Mouse (Mus musculus): ENCODE results near the gene Selenok. TPM values are rescaled to one million over a fixed set of nuclear protein-coding genes. Genes with fewer than 3 reads are reported as not detected.

Gene Selenok
- polyA plus RNA-seq, 1 experiment = 14.3 TPM

DNA sequence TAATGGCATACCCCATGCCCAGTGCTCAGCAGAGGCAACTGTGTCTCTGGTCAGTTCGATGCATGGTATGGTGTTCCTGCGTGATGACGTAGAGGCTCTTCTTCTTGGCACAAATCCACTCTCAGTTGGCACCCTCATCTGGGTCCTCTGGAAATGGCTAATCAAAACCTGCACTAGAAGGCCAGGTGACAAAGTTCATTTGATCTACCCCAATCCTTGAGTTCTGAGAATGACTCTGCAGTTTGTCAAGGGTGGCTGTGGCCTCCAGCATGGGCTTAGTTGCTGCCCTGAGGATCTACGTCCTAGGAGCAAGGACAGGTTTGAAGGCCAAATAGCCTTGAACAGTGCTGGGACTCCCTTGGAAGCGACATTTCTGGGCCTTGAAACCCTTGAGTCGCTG is 50.7 kb downstream of the Selenok start:
- peak overlapping the region; percentile 81 for H3K27ac ChIP-seq (ENCODE audit: insufficient read depth, low read depth, low read length)
- TF ChIP-seq POLR2A (IDR thresholded peaks at IDR 0.05; ENCODE audit: low read depth, low read length) (no peak), CTCF (IDR thresholded peaks at IDR 0.05; ENCODE audit: extremely low read depth, insufficient read length, insufficient replicate concordance, low read depth, low read length) (no peak)
- WGBS = 74% methylated on average over 6 of the region's 6 CpGs
- peaks cover 19% of the 10 kb centered on the region for H3K36me3 ChIP-seq (ENCODE audit: control insufficient read depth, insufficient read depth, low read length)
- peaks cover 34% of the 10 kb centered on the region for H3K4me1 ChIP-seq (ENCODE audit: control insufficient read depth, insufficient read depth, insufficient read length, low read length)
- H3K4me3 ChIP-seq (ENCODE audit: low read depth, low read length) = no peak overlapping the region
- no peaks in the 10 kb centered on the region for H3K27me3 ChIP-seq (ENCODE audit: control insufficient read depth, insufficient read depth, low read length)

DNA sequence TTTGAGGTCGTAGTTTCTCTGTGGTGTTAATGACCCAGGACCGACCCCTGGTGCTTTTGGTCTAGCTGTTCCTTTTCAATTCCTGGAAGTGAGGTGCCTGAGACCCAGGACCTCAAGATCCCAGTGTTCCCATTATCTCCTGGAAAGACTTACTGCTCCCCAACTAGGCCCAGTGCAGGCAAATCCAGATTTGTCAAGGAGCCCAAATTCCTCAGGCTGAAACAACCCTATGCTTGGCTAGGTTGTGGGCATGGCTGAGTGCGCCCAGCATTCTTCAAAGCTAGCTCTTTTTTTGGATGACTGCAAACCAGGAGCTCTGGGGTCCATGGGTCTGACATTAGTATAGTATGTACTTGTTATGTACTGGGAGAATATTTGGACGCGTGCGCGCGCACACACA is 51.3 kb downstream of the Selenok start:
- H3K27me3 ChIP-seq (ENCODE audit: control insufficient read depth, insufficient read depth, low read length) = no peaks in the 10 kb centered on the region
- peaks cover 34% of the 10 kb centered on the region for H3K4me1 ChIP-seq (ENCODE audit: control insufficient read depth, insufficient read depth, insufficient read length, low read length)
- no peak overlapping the region for H3K27ac ChIP-seq (ENCODE audit: insufficient read depth, low read depth, low read length)
- H3K4me3 ChIP-seq (ENCODE audit: low read depth, low read length) = no peak overlapping the region
- TF ChIP-seq CTCF (IDR thresholded peaks at IDR 0.05; ENCODE audit: extremely low read depth, insufficient read length, insufficient replicate concordance, low read depth, low read length) = no peak
- no peak for TF ChIP-seq POLR2A (IDR thresholded peaks at IDR 0.05; ENCODE audit: low read depth, low read length)
- 96% methylated on average over 8 of the region's 8 CpGs for WGBS
- peaks cover 17% of the 10 kb centered on the region for H3K36me3 ChIP-seq (ENCODE audit: control insufficient read depth, insufficient read depth, low read length)

DNA sequence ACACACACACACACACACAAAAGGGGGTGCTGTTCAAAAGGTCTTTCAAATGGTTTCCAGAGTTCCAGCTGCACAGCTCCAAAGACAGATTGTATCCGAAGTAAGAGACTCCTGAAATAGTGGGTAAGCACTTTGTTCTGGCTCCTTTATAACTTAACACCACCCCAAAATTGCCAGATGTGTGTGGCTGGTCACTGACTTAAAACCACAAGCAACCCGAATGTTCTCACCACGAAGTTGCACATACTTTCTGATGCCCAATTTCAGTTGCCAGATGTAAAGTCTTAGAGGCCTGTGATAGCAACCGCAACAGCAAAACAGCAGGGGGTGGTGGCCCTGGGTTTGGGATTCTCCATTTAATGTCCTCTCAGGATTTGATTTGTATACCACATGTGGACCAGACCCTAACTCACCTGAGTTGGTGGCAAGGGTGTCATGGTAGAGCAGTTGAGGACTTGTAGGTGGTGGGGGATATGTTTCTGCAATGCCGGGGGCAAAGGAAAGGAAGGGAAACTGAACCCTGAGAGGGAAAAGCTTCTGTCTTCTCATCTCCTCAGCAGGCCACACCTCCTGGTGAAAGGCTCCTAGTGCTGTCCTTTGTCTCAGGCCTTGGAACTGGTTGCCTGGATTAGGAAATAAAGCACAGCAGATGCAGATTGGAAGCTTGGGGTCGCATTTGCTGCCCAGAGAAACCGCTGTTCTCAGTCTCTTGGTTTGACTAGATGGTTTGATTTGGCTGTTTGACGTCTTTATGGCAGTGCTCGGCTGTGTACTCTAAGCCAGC is 51.9 kb downstream of the Selenok start:
- H3K4me1 ChIP-seq (ENCODE audit: control insufficient read depth, insufficient read depth, insufficient read length, low read length) = peaks cover 34% of the 10 kb centered on the region
- H3K36me3 ChIP-seq (ENCODE audit: control insufficient read depth, insufficient read depth, low read length) = peaks cover 14% of the 10 kb centered on the region
- H3K4me3 ChIP-seq (ENCODE audit: low read depth, low read length) = no peak overlapping the region
- TF ChIP-seq POLR2A (IDR thresholded peaks at IDR 0.05; ENCODE audit: low read depth, low read length) = no peak
- TF ChIP-seq CTCF (IDR thresholded peaks at IDR 0.05; ENCODE audit: extremely low read depth, insufficient read length, insufficient replicate concordance, low read depth, low read length) = no peak
- no peaks in the 10 kb centered on the region for H3K27me3 ChIP-seq (ENCODE audit: control insufficient read depth, insufficient read depth, low read length)
- 67% methylated on average over 9 of the region's 9 CpGs for WGBS
- no peak overlapping the region for H3K27ac ChIP-seq (ENCODE audit: insufficient read depth, low read depth, low read length)

DNA sequence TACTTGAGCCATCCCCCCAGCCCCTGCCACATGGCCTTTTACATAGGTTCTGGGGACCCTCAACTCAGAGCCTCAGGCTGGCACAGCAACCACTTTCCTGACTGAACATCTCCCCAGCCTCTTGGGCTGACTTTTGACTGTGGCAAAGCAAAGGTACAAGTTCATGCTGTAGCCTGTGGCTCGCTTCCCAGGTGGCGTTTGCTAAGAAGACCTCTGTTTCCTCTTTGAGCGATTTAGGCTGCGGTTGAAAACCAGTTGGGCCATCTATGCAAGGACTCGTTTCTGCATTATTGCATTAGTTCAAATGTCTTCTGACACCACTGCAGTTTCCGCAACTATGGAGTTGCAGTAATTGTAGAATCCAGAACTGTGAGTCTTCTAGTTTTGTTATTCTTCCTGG is 54.4 kb downstream of the Selenok start:
- Histone ChIP-seq H3K36me3 (ENCODE audit: control insufficient read depth, insufficient read depth, low read length) (peaks cover 21% of the 10 kb centered on the region), H3K27ac (ENCODE audit: insufficient read depth, low read depth, low read length) (no peak overlapping the region), H3K4me3 (ENCODE audit: low read depth, low read length) (no peak overlapping the region), H3K27me3 (ENCODE audit: control insufficient read depth, insufficient read depth, low read length) (no peaks in the 10 kb centered on the region), H3K4me1 (ENCODE audit: control insufficient read depth, insufficient read depth, insufficient read length, low read length) (peaks cover 24% of the 10 kb centered on the region; the same call in 1 of the 2 replicates)
- no peak for TF ChIP-seq CTCF (IDR thresholded peaks at IDR 0.05; ENCODE audit: extremely low read depth, insufficient read length, insufficient replicate concordance, low read depth, low read length)
- TF ChIP-seq POLR2A (IDR thresholded peaks at IDR 0.05; ENCODE audit: low read depth, low read length) = no peak
- WGBS = 89% methylated on average over 6 of the region's 6 CpGs

DNA sequence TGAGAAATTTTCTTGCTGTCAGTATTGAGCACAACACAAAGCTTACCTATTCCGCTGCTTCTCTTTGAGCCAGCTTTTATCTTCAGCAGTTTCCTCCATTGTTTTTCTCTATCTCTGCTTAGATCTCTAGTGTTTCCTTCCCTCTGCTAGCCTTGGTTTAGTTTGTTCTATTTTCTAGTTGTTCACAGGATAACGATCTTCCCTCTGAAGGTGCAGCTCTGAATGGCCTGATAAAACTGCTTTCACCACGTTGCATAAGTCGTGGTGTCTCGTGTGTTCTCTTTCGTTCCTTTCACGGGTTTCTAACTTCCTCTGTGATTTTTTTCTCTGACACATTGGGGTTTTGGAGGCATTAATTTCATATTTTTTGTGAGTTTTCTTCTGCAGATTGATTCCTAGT is 56.3 kb downstream of the Selenok start:
- WGBS = 23% methylated on average over 7 of the region's 7 CpGs
- Histone ChIP-seq H3K27ac (ENCODE audit: insufficient read depth, low read depth, low read length) (no peak overlapping the region), H3K4me3 (ENCODE audit: low read depth, low read length) (no peak overlapping the region), H3K4me1 (ENCODE audit: control insufficient read depth, insufficient read depth, insufficient read length, low read length) (peaks cover 8% of the 10 kb centered on the region; the same call in 1 of the 2 replicates), H3K27me3 (ENCODE audit: control insufficient read depth, insufficient read depth, low read length) (no peaks in the 10 kb centered on the region), H3K36me3 (ENCODE audit: control insufficient read depth, insufficient read depth, low read length) (peaks cover 21% of the 10 kb centered on the region)
- TF ChIP-seq CTCF (IDR thresholded peaks at IDR 0.05; ENCODE audit: extremely low read depth, insufficient read length, insufficient replicate concordance, low read depth, low read length) = no peak
- TF ChIP-seq POLR2A (IDR thresholded peaks at IDR 0.05; ENCODE audit: low read depth, low read length) = no peak

Other genes with a start within 250 kb of the Selenok start
- 0.20 and 0.27 TPM in 2 replicates for gene Cacna2d3, start 246.4 kb upstream of the Selenok start, polyA plus RNA-seq (2012; rRNA removed)
- gene Actr8, start 10.0 kb downstream of the Selenok start, polyA plus RNA-seq (2012; rRNA removed) = 3.4 and 6.3 TPM in 2 replicates
- 1.2 and 3.0 TPM in 2 replicates for gene Il17rb, start 40.6 kb downstream of the Selenok start, polyA plus RNA-seq (2012; rRNA removed)
- gene Chdh, start 40.7 kb downstream of the Selenok start, polyA plus RNA-seq (2012; rRNA removed) = 41.7 and 92.0 TPM in 2 replicates